Mouse (Mus musculus) testis, adult 10 weeks (tissue): ENCODE measurements around the gene Gm13278. TPM values are rescaled to one million over a fixed set of nuclear protein-coding genes. Genes with fewer than 3 reads are reported as not detected.

Experiments used
- polyA plus RNA-seq: library from polyadenylated mRNA; stranded (reverse); fragments of 350-450 nt; fragmentation: Illumina TruSeq; extraction: RNeasy Lipid Tissue Mini Kit (QIAGEN cat#74804); gene quantifications from one replicate; pipeline ENCODE4 v1.2.3, GENCODE M21; 2014; ENCODE audit warnings: low read depth, low replicate concordance

Gm13278 gene
- polyA plus RNA-seq, 1 experiment from 2014 or later: not detected

Other genes starting within 250 kb of the Gm13278 start
- gene Ifna15, start 233.3 kb upstream of the Gm13278 start, polyA plus RNA-seq: not detected
- not detected for gene Ifna14, start 219.8 kb upstream of the Gm13278 start, polyA plus RNA-seq
- not detected for gene Ifna9, start 199.2 kb upstream of the Gm13278 start, polyA plus RNA-seq
- not detected for gene Ifna12, start 188.2 kb upstream of the Gm13278 start, polyA plus RNA-seq
- gene C87499, start 157.1 kb upstream of the Gm13278 start, polyA plus RNA-seq: not detected
- gene Ifna13, start 147.1 kb upstream of the Gm13278 start, polyA plus RNA-seq: not detected
- not detected for gene Ifna16, start 114.6 kb upstream of the Gm13278 start, polyA plus RNA-seq
- not detected for gene Ifna2, start 107.6 kb upstream of the Gm13278 start, polyA plus RNA-seq
- not detected for gene Ifnab, start 100.2 kb upstream of the Gm13278 start, polyA plus RNA-seq
- gene Gm26566, start 69.7 kb upstream of the Gm13278 start, polyA plus RNA-seq: not detected
- 41.4 TPM for gene Klhl9, start 69.1 kb upstream of the Gm13278 start, polyA plus RNA-seq
- not detected for gene Gm13271, start 36.7 kb upstream of the Gm13278 start, polyA plus RNA-seq
- gene Gm13283, start 31.4 kb upstream of the Gm13278 start, polyA plus RNA-seq: not detected
- not detected for gene Gm13290, start 17.7 kb upstream of the Gm13278 start, polyA plus RNA-seq
- not detected for gene Gm13289, start 14.6 kb upstream of the Gm13278 start, polyA plus RNA-seq
- gene Gm13272, start 11.7 kb upstream of the Gm13278 start, polyA plus RNA-seq: not detected
- gene Ifnz, start 9.4 kb upstream of the Gm13278 start, polyA plus RNA-seq: not detected
- gene Gm13276, start 5.8 kb upstream of the Gm13278 start, polyA plus RNA-seq: not detected
- gene Gm13277, start 2.9 kb upstream of the Gm13278 start, polyA plus RNA-seq: not detected
- gene Gm13275, start 2.9 kb downstream of the Gm13278 start, polyA plus RNA-seq: not detected
- gene Gm13279, start 5.8 kb downstream of the Gm13278 start, polyA plus RNA-seq: not detected
- gene Gm13285, start 8.1 kb downstream of the Gm13278 start, polyA plus RNA-seq: not detected
- not detected for gene Gm13287, start 11.7 kb downstream of the Gm13278 start, polyA plus RNA-seq
- not detected for gene Gm13288, start 14.0 kb downstream of the Gm13278 start, polyA plus RNA-seq
- gene Ifna7, start 24.7 kb downstream of the Gm13278 start, polyA plus RNA-seq: not detected
- gene Ifna11, start 28.4 kb downstream of the Gm13278 start, polyA plus RNA-seq: not detected
- not detected for gene Ifna6, start 35.9 kb downstream of the Gm13278 start, polyA plus RNA-seq
- not detected for gene Ifna5, start 44.0 kb downstream of the Gm13278 start, polyA plus RNA-seq
- not detected for gene Ifna4, start 50.3 kb downstream of the Gm13278 start, polyA plus RNA-seq
- not detected for gene Ifna1, start 58.5 kb downstream of the Gm13278 start, polyA plus RNA-seq
- not detected for gene Ifne, start 88.7 kb downstream of the Gm13278 start, polyA plus RNA-seq